Mouse (Mus musculus) kidney, postnatal 4 days (tissue): ENCODE data around the gene Qsox2.
A peak's percentile ranks its signal among the peaks of the same experiment; 100 is the strongest.

Experiments used
- DNase-seq, 2 experiments: peaks; one replicate each; pipeline ENCODE4 v3.0.0; 2021; ENCODE audit warnings: mixed read lengths in 2 of 2

Gene Qsox2

DNA sequence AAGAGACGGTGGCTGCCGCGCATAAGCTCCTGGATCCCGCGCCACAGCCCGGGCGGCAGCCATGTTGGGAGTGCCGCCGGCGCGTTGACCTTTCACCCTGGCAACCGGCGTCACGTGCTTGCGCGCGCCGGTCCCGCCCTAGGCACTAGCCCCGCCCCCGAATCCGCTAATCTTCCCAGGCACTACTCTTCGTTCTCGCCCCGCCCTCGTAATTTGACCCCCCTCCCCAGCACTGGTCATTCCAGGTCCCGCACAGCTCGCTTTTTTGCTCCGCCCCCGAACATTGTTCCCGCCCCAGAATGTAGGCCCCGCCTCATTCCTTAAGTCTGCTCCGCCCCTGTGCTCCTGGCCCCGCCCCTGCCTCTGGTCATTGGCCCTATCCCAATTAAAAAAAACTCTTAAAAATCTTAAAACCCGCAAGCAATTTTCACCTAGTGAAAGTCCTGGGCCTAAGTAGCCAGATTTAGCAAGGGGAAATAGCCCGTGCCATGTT, at the start of gene Qsox2:
Gene Qsox2, minus strand, starts transcription at position 236 of the 493 bp plus-strand sequence.
- DNase-seq: peak; percentile 99

DNA sequence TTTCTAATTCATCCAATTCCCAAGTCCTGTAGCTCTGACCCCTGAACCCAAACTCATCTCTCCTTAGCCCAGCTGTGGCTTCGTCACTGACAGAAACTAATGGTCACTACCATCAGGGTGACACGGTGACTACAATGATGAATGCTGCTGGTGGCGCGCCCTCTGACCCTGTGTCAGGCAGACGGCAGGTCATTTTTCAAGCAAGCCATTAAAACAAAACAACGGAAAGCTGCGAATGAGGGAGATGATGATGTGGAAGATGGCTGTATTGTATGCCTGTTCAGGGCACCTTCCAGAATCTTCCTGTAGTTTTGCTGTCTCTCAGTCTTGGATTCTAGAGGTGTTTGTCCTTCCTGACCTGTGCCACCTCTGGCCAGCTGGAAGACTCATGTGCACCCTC, 49.1 kb upstream of the Qsox2 start:
- no peak for DNase-seq

DNA sequence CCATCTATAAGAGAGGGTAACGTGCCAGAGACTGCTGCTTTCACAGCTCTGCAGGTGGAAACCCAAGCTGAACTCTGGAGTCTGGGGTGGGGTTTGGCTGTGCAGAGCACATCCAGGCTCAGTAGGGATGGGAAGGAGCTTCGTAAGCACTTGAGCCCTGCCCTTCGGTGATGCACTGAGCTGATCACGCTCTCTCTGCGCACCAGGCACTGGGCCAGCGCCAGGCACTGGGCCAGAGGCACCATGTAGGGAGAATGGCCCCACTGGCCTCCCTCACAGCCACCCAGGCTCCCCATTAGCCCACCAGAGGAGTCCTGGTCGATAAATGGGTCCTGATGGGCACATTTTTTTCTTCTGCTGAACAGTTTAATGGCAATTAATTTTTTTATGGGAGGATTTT, 48.5 kb upstream of the Qsox2 start:
- DNase-seq: no peak

DNA sequence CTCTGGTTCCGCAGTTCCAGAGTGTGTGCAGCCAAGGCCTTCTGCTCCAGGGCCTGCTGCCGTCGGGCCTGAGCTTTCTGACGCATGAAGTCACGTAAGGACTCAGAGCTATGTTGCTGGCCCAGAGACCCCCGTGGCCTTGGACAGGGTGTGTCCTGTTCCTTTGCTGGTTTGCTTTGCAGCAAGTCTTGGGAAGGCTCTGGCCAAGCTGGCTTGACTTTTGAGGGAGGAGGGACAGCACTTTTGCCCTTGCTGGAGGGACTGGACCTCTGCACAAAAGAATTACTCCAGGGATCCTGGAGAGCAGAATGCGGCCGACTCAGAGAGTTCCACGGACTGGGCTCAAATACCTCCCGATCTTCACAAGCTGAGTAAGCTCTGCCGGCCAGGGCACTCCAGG, 43.3 kb upstream of the Qsox2 start:
- no peak for DNase-seq

DNA sequence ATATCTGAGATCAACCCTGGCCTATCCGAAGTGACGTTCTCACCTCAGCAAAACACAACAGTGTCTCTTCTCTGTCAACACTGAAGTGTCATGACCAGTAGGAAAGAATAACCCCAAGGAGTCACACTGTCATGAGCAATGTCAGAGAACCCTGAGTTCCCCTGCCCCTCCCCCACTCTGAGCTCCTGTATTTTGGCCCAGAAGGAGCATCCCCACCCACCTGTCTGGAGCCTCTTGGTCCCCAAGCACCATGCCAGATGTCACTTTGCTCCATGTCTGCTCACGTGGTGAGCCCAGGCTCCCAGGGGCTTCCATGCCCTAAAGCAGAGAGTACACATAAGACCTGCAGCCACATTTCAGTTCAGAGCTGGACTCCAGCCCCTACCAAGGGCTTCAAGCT, 42.4 kb upstream of the Qsox2 start:
- no peak for DNase-seq

DNA sequence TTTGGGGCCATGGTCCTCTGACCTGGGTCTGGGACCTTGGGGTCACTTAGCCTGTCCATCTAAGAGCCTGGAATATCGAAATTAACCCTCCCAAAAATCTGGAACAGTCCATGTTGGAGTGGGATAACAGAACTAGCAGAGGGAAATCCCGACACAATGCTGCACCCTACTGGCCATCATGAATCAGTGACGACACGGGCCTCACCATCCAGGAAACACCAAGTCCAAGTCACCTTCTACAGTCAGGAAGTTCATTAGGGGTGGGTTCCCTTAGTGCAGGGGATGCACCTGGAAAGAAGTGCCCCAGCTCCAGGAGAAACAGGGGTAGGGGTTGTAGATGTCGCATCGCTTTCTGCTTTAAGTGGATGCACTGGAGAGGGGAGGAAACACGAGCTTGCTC, 36.3 kb upstream of the Qsox2 start:
- peak; percentile 72 to 80 for DNase-seq

DNA sequence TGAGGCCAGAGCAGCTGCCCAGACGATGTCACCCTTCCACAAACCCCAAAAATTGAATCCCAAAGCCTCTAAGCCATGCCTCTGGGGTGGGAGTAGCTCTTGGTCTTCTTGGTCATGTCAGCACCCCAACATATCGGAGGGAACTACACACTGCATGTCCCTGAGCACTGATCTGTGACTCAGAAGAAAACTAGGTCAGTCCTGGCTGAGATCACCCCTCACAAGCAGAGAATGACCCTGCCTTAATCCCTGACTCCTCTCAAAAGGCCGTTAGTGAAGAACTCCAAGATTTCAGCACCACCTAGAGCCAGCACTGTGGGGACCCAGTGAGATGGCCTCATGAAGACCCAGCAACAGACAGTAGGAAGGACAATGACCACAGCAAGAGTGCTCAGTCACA, 30.9 kb upstream of the Qsox2 start:
- no peak for DNase-seq

GRCm38 (mm10) chr2:26266066-26266742, 28.9 kb upstream of the Qsox2 start:
- no peak for DNase-seq

DNA sequence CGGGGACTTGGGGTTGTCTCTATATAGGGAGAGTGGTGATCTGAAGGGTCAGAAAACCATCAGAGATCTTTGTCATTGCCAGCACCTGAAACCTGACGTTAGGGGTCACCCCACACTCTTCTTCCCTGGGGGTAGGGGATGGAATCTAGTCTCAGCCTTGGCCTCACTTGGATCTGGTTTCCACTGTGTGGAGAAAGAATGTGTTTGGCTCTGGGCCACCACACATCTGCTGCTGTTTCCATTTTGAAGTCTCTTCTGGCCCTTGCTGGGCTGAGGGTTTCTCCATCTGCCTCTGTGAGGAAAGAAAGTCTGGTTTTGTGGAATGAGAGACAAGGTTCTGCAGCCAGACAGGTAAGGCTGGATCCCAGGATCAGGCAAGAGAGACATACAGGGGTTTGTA, 27.8 kb upstream of the Qsox2 start:
- DNase-seq: peak; percentile 56 to 59

- no peak for DNase-seq
Measured at GRCm38 (mm10) chr2:26264646-26265045, 27.3 kb upstream of the Qsox2 start.

DNA sequence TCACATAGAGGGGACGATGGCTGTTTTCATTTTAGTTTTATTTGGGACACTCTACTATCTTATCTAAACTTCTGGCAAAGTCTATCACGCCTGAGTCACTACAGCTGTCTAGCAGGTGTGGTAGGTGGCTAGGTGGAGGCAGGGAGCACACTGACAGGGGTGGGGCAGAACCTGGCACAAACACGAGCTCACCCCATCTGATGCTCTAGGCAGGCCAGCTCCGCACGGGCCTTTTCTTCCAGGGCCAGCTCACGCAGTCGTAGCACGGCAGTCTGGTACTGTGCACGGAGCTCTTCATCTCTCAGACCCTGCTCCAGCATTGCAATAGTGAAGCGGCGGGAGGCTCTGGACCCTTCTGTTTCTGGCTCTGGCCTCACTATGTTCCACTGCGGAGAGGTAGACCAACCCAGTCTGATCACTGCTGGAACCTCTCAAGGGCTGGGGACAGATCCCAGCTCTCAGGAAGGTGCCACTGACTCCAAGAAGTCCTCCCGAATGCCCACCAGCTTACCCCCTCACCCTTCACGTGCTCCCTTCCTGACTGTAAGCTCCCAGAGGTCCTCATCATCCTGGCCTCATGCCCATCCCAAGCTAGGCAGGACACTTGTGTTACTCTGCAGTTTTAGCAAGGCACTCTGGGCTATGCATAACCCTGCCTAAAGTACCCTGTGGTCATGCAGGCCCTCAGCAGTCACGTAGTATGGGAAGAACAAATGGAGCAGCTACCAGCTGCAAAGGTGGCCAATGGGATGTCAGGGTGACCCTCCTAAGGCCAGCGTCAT, 20.2 kb upstream of the Qsox2 start:
- no peak for DNase-seq

DNA sequence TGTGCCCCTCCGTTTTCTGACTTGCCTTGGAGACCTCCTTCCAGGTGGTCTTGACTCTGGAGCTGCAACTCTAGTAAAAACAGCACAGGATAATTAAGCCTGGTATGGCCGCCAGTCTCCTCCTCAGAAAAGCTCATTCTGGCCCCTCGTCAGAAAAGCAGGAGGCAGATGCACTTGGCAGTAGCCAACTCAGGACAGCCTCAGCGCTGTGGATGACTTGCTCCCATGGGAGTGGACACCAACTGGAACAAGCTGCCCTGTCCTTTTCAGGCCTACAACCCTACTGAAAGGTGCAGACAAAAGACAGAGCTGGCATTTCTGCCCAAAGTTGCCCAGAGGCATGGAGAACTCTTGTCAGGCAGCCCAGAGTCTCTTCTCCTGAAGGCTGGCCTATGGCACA, 17.5 kb upstream of the Qsox2 start:
- DNase-seq: no peak

- no peak for DNase-seq
Measured at GRCm38 (mm10) chr2:26252514-26253206, 15.3 kb upstream of the Qsox2 start.

- DNase-seq: peak; percentile 20 to 26
Measured at GRCm38 (mm10) chr2:26247531-26247930, 10.2 kb upstream of the Qsox2 start.

DNA sequence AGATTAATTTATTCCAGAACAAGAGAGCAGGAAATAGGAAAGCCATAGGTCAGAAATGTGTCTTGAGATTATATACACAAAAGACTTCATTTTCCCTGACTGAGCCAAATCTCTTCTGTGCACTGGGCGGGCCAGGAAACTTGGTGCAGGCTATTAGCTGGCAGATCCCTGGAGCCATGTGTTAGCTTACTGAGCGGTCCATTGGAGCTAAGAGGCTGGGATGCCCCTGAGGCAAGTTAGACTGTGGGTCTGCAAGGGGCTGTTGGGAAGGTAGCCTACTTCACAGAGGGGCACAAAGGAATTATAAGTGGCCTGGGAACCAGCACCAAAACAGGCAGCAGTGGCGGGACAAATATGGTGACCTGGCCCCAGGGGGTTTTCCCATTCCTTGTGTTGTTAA, 3.5 kb upstream of the Qsox2 start:
- peak; percentile 15 to 31 for DNase-seq

DNA sequence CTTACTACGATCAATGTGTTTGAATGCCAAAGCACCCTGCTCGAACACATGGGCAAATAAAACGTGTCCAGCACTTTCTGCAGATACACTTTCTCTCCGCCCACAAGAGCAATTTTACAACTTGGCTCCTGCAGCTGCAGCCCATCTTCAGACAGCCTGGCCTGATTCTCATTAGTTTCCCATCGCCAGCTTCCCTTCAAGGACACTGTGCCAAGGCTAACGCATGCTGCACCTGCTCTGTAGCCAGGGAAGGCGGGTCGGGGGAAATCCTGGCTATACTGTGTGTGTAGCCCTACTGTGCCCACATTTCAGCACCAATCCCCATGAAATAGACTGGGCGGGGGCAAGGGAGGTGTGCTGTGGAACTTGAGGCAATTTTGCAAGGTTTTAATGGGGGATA, 3.0 kb upstream of the Qsox2 start:
- peak; percentile 38 to 43 for DNase-seq

DNA sequence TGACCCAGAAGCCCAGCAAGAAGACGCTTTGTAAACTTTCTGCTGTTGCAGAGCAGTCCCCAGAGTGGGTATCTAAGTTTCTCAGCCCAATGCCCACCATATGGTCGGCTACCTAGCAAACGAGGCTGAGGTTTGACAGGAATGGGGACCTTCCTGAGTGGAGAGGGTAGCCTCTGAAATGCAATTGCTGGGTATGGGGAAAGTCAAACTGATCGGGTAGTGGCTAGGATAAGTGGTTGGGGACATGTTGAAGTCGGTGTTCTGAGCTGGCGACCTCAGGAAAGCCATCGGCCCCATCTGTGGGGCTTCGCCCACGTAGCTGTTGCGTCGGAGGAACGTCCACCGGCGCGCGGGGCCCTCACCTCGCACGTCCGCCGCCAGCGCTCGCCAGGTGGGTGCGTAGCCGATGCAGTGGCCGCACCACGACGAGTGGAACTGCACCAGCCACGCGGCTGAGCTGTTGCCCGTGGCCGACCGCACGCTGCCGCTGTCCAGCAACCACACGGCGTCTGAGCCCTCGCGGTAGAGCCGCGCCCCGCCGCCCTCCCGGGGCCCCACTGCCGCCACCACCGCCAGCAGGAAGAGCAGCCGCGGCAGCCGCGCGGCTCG, 540 bp downstream of the Qsox2 start:
- DNase-seq: no peak

DNA sequence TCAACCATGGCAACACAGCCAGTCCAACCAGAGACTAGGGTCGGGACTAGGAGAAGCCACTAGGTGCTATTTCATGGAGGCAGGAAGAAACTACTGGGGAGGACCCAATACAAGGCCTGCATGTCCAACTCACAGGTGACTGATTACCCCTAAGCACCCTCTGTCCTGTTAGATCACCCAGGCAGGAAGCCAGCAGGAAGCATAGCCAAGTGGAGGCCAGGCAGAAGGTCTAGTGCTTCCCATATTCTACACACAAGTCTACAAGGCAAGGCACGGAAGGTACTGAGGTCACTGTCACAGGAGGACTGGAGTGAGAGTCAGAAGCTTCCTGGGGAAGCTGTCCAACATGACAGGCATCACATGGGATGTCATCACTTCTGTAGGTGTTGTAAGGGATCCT, 2.6 kb downstream of the Qsox2 start:
- DNase-seq: no peak

GRCm38 (mm10) chr2:26234253-26234652, 3.1 kb downstream of the Qsox2 start:
- no peak for DNase-seq

DNA sequence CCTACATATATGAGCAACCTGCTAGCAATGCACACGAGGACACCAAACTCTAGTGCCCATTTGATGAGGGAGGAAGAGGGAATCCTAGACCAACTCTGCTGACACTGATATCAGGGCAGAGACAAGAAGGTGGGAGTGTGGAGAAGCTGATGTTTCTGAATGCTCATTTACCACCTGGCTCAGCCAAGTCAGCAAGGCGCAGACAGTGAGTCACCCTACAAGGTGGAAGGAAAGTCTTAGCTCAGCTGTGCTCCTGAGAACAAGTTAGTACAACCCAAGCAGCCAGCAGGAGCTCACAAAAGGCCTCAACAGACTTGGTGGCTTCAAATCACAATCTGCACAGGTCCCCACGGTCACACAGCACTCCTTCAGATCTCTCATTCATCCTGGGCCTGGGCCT, 6.0 kb downstream of the Qsox2 start:
- DNase-seq: no peak

DNA sequence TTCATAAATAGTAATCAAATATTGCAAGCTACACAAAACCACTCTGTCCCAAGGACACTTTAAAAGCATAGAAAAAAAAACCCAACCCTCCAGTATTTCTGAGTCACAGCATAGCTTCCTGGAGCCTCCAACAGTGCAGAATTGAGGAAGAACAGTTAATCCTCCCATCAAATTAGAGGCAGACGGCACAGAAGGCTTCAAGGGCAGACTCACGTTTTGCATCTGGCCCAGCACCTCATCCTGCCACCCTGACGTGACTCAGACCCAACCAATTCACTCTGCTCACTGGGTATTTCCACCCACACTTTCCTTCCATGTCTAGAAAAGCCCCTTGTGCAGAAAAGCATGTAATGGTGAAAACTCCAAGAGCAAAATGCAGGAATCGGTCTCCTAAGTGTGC, 7.1 kb downstream of the Qsox2 start:
- DNase-seq: no peak

- DNase-seq: peak in 1 of 2 experiments; percentile 50
Measured at GRCm38 (mm10) chr2:26227788-26228187, 9.5 kb downstream of the Qsox2 start.

GRCm38 (mm10) chr2:26225242-26225641, 12.1 kb downstream of the Qsox2 start:
- DNase-seq: no peak
